ENCODE assay signal across 13 mouse cellular contexts in genomic region chr8:13687941-13688340, GRCm38 (mm10). TPM values are rescaled to one million over a fixed set of nuclear protein-coding genes. Genes with fewer than 3 reads are reported as not detected.
DNase-seq lines count a peak whose midpoint lies in the region; ATAC-seq and TF ChIP-seq lines count a peak whose summit lies in the region.
"Had no signal": no experiment of that assay in that cellular context is flagged by ENCODE, and none has a peak within 500 bp of the region (broad histone marks: within the 10 kb centered on the region; RNA-seq: fewer than 3 reads in every experiment).

No protein-coding gene starts in this region.

- intact Hi-C loops in gastrocnemius, adult 2 months (cut with DNase I), result no loop called here

- H3K27ac ChIP-seq in gastrocnemius, adult 2 months, result peak overlapping the region; percentile 46
- no peak overlapping the region for H3K27ac ChIP-seq in liver, adult 2 months (replicated peaks; ENCODE audit: insufficient read depth, low read depth, low read length)
- H3K27ac ChIP-seq in stomach, embryonic 15.5 days, result peak overlapping the region; percentile 60; the same call in 1 of the 2 replicates
- H3K27ac ChIP-seq: forebrain, embryonic 12.5 days; neural tube, embryonic 12.5 days had no signal

- H3K4me1 ChIP-seq in liver, adult 2 months (ENCODE audit: control insufficient read depth, insufficient read depth, low read length), result no peaks in the 10 kb centered on the region
- peaks cover 17% of the 10 kb centered on the region for H3K4me1 ChIP-seq in stomach, embryonic 15.5 days

- H3K79me2 ChIP-seq in liver, adult 2 months (ENCODE audit: control insufficient read depth, insufficient read depth, low read length), result no peaks in the 10 kb centered on the region

- WGBS in liver, adult 2 months, result 85% methylated on average over 4 of the region's 4 CpGs
- 81% methylated on average over 4 of the region's 4 CpGs for whole genome bisulfite sequencing in stomach, embryonic 15.5 days

- H3K9ac ChIP-seq in liver, adult 2 months (ENCODE audit: low read depth, low read length), result no peak overlapping the region
- H3K9ac ChIP-seq in stomach, embryonic 15.5 days, result no peak overlapping the region
- H3K9ac ChIP-seq: forebrain, embryonic 12.5 days; neural tube, embryonic 12.5 days had no signal

- H3K4me3 ChIP-seq in gastrocnemius, adult 2 months, result no peak overlapping the region
- H3K4me3 ChIP-seq in liver, adult 2 months (ENCODE audit: insufficient read depth, low read depth, low read length), result no peak overlapping the region
- H3K4me3 ChIP-seq in stomach, embryonic 15.5 days (replicated peaks), result no peak overlapping the region
- H3K4me3 ChIP-seq: forebrain, embryonic 12.5 days; neural tube, embryonic 12.5 days had no signal

- H3K9me3 ChIP-seq in stomach, embryonic 15.5 days, result no peaks in the 10 kb centered on the region
- H3K9me3 ChIP-seq: neural tube, embryonic 12.5 days had no signal

- no peak for TF ChIP-seq POLR2A in liver, adult 2 months (IDR thresholded peaks at IDR 0.05; ENCODE audit: extremely low read depth, insufficient read depth, low read length)

- no peaks in the 10 kb centered on the region for H3K27me3 ChIP-seq in liver, adult 2 months (ENCODE audit: control insufficient read depth, insufficient read depth, low read length)
- no peaks in the 10 kb centered on the region for H3K27me3 ChIP-seq in stomach, embryonic 15.5 days (replicated peaks)
- H3K27me3 ChIP-seq: forebrain, embryonic 12.5 days; neural tube, embryonic 12.5 days had no signal

- H3K36me3 ChIP-seq in liver, adult 2 months (ENCODE audit: control insufficient read depth, insufficient read depth, low read length), result no peaks in the 10 kb centered on the region
- H3K36me3 ChIP-seq in stomach, embryonic 15.5 days, result no peaks in the 10 kb centered on the region
- H3K36me3 ChIP-seq: forebrain, embryonic 12.5 days; neural tube, embryonic 12.5 days had no signal

- H3K4me2 ChIP-seq in stomach, embryonic 15.5 days, result no peak overlapping the region
- H3K4me2 ChIP-seq: forebrain, embryonic 12.5 days; neural tube, embryonic 12.5 days had no signal

- no peak for ATAC-seq in stomach, embryonic 15.5 days (ENCODE audit: insufficient read depth, low FRiP score, low read depth)

- peak; percentile 57 for TF ChIP-seq CTCF in gastrocnemius, adult 2 months (IDR thresholded peaks at IDR 0.05)
- TF ChIP-seq CTCF in liver, adult 2 months (IDR thresholded peaks at IDR 0.05; ENCODE audit: low read depth, low read length), result 0 out of 2 replicates have a peak, but pooled peaks have one; percentile 24

- DNase-seq in gastrocnemius, adult 2 months, result peak; percentile 12
- no peak for DNase-seq in gastrocnemius, postnatal 4 days (ENCODE audit: low spot score in 2 of 2)
- DNase-seq in liver, adult 2 months (ENCODE audit: extremely low read depth, low read depth, low spot score), result no peak
- no peak for DNase-seq in liver
- peak; percentile 50 for DNase-seq in T-cell, adult 2 months (ENCODE audit: low spot score)
- no peak for DNase-seq in layer of hippocampus, adult 9-11 months
- DNase-seq in adrenal gland, adult 18-20 months (ENCODE audit: low spot score in 2 of 2), result no peak
- DNase-seq: right cerebral cortex, postnatal 25 days had no signal

RNA-seq across cellular contexts. Expression of gene Rasa3, which starts 10.5 kb away (rescaled TPM):
- 10 to 100 TPM in 1 of 2 experiments, 1 to 10 TPM in 1; 5.9 to 10.5 TPM for total RNA-seq in gastrocnemius, adult 2 months (2021)
- 10 to 100 TPM; 41.5 to 43.1 TPM for total RNA-seq in gastrocnemius, postnatal 4 days (2021)
- 10.3 TPM in 2 replicates for total RNA-seq in liver, adult 2 months (2014; rRNA removed)
- 6.1 and 6.6 TPM in 2 replicates for polyA plus RNA-seq in liver, adult 2 months (2012; rRNA removed)
- 26.0 and 27.0 TPM in 2 replicates for polyA plus RNA-seq in stomach, embryonic 15.5 days (2015; fragmentation: Nextera tagmentation; extraction: Ambion mirVana)
- total RNA-seq in adrenal gland, adult 18-20 months (2021), result 10 to 100 TPM; 19.1 to 30.6 TPM

RNA-seq across cellular contexts. Expression of gene Cfap97d2, which starts 17.7 kb away (rescaled TPM):
- total RNA-seq in gastrocnemius, adult 2 months (2021), result not detected
- not detected for total RNA-seq in gastrocnemius, postnatal 4 days (2021)
- total RNA-seq in liver, adult 2 months (2014; rRNA removed), result not detected in 2 replicates
- polyA plus RNA-seq in liver, adult 2 months (2012; rRNA removed), result not detected in 2 replicates
- not detected in 2 replicates for polyA plus RNA-seq in stomach, embryonic 15.5 days (2015; fragmentation: Nextera tagmentation; extraction: Ambion mirVana)
- total RNA-seq in adrenal gland, adult 18-20 months (2021), result not detected
- total RNA-seq: megakaryocyte progenitor cell, adult 5-6 weeks had no signal
- polyA plus RNA-seq: heart, embryonic 14.5 days had no signal

Comparison
In these comparisons a context has a peak if more than half of its experiments do, and no peak if none do; other contexts are left out.
1. DNase-seq: peak in gastrocnemius, adult 2 months (single experiment) and T-cell, adult 2 months (single experiment); none in gastrocnemius, postnatal 4 days (0 of 2), liver, adult 2 months (single experiment), liver (single experiment), layer of hippocampus, adult 9-11 months (single experiment) and adrenal gland, adult 18-20 months (0 of 2).